Mouse (Mus musculus): ENCODE measurements around the gene Klrb1a. TPM values are rescaled to one million over a fixed set of nuclear protein-coding genes. Genes with fewer than 3 reads are reported as not detected.
"Not testable (repeated sequence)": the region's sequence is repeated elsewhere in the genome, so short reads cannot be mapped to it uniquely, and the experiment has no call there.

Klrb1a gene
- polyA plus RNA-seq, 1 experiment from 2014 or later = not detected

GRCm38 (mm10) chr6:128640673-128641072 lies 17.3 kb upstream of the Klrb1a start:
- no peak overlapping the region for H3K27ac ChIP-seq (replicated peaks)
- no peak for ATAC-seq (ENCODE audit: low FRiP score, low TSS enrichment)
- no peak overlapping the region for H3K9ac ChIP-seq (ENCODE audit: low read length)
- no peak overlapping the region for H3K4me3 ChIP-seq (ENCODE audit: low read depth, low read length)
- no peaks in the 10 kb centered on the region for H3K36me3 ChIP-seq (ENCODE audit: control insufficient read depth, insufficient read depth, low read length)
- H3K4me1 ChIP-seq (replicated peaks; ENCODE audit: control insufficient read depth, insufficient read depth) = no peaks in the 10 kb centered on the region
- no peaks in the 10 kb centered on the region for H3K9me3 ChIP-seq (ENCODE audit: control insufficient read depth, low read length)
- WGBS = 94% methylated on average over 1 of the region's 1 CpGs
- DNase-seq (ENCODE audit: low spot score) = no peak
- H3K4me2 ChIP-seq (replicated peaks; ENCODE audit: low read depth) = no peak overlapping the region
- H3K27me3 ChIP-seq (ENCODE audit: control insufficient read depth, insufficient read depth, low read length) = no peaks in the 10 kb centered on the region
- no peak for TF ChIP-seq EP300 (optimal IDR thresholded peaks at IDR 0.05)
- no peak for TF ChIP-seq CTCF (IDR thresholded peaks at IDR 0.05; ENCODE audit: low read depth)

DNA sequence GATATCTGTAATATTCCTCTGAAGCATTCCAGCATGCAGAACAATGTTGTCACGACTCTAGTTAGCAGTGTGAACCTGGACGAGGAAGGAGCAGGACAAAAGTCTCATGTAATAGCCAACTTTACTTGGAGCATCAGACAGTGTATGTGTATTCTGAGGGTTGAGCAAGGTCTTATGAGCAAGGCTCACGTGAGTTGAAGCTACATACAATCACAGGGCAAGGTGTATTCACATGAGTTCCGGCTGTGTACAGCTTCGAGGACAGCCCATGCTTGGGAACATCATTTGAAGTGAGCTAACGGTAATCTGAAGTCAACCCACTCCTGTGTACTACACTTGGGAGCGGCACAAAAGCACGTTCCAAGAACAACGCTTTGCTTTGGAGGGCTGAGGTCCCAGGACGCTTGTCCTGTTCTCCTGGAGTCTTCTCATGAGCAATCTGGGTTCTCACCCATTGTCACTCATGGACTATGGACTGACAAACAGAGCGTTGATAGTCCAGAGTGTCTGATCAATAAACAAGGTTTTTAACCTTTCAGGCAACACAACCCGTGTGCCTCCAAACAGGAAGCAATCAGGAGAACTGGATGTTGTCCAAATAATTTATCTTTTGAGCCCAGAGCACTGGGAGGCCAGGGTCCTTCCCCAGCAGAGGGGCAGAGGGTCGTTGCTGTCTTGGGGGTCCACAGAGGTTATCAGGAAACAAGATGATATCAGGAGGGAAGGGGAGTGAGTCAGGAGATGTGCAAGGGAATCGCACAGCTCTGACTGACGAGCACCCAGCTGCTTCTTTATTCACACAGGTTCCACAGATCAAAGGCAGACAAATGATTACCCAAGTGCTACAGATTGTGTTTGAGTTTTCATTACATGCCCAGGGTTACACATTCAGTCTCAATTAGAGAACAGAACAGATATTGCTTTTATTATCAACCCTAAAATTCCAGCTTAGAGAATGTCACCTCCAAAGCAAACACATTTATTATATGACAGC lies 7.9 kb upstream of the Klrb1a start:
- not testable (repeated sequence) for H3K4me2 ChIP-seq (replicated peaks; ENCODE audit: low read depth); H3K9ac ChIP-seq (ENCODE audit: low read length); H3K4me3 ChIP-seq (ENCODE audit: low read depth, low read length); H3K4me1 ChIP-seq (replicated peaks; ENCODE audit: control insufficient read depth, insufficient read depth); H3K36me3 ChIP-seq (ENCODE audit: control insufficient read depth, insufficient read depth, low read length); H3K27ac ChIP-seq (replicated peaks); DNase-seq (ENCODE audit: low spot score); H3K9me3 ChIP-seq (ENCODE audit: control insufficient read depth, low read length); H3K27me3 ChIP-seq (ENCODE audit: control insufficient read depth, insufficient read depth, low read length); ATAC-seq (ENCODE audit: low FRiP score, low TSS enrichment)
- 56% methylated on average over 15 of the region's 15 CpGs for WGBS

- not testable (repeated sequence) for H3K4me1 ChIP-seq (replicated peaks; ENCODE audit: control insufficient read depth, insufficient read depth); H3K27me3 ChIP-seq (ENCODE audit: control insufficient read depth, insufficient read depth, low read length); H3K9me3 ChIP-seq (ENCODE audit: control insufficient read depth, low read length); H3K9ac ChIP-seq (ENCODE audit: low read length); H3K36me3 ChIP-seq (ENCODE audit: control insufficient read depth, insufficient read depth, low read length); H3K27ac ChIP-seq (replicated peaks); H3K4me3 ChIP-seq (ENCODE audit: low read depth, low read length); H3K4me2 ChIP-seq (replicated peaks; ENCODE audit: low read depth)
- DNase-seq (ENCODE audit: low spot score) (peak; percentile 46), ATAC-seq (ENCODE audit: low FRiP score, low TSS enrichment) (peak; percentile 67)
- WGBS = 54% methylated on average over 12 of the region's 13 CpGs
- TF ChIP-seq CTCF (IDR thresholded peaks at IDR 0.05; ENCODE audit: low read depth) = peak; percentile 82
Measured at GRCm38 (mm10) chr6:128629771-128630739, 6.7 kb upstream of the Klrb1a start.

- ATAC-seq (ENCODE audit: low FRiP score, low TSS enrichment); H3K27me3 ChIP-seq (ENCODE audit: control insufficient read depth, insufficient read depth, low read length): not testable (repeated sequence)
- 91% methylated on average over 6 of the region's 6 CpGs for WGBS
Measured at GRCm38 (mm10) chr6:128625246-128625645, 1.9 kb upstream of the Klrb1a start.

GRCm38 (mm10) chr6:128624425-128624824 lies 1.1 kb upstream of the Klrb1a start:
- Histone ChIP-seq H3K27ac (replicated peaks) (no peak overlapping the region), H3K36me3 (ENCODE audit: control insufficient read depth, insufficient read depth, low read length) (no peaks in the 10 kb centered on the region), H3K27me3 (ENCODE audit: control insufficient read depth, insufficient read depth, low read length) (no peaks in the 10 kb centered on the region), H3K4me2 (replicated peaks; ENCODE audit: low read depth) (no peak overlapping the region), H3K4me3 (ENCODE audit: low read depth, low read length) (no peak overlapping the region), H3K4me1 (replicated peaks; ENCODE audit: control insufficient read depth, insufficient read depth) (no peaks in the 10 kb centered on the region), H3K9me3 (ENCODE audit: control insufficient read depth, low read length) (no peaks in the 10 kb centered on the region), H3K9ac (ENCODE audit: low read length) (no peak overlapping the region)
- DNase-seq (ENCODE audit: low spot score) = no peak
- ATAC-seq (ENCODE audit: low FRiP score, low TSS enrichment) = no peak
- TF ChIP-seq EP300 (optimal IDR thresholded peaks at IDR 0.05) (no peak), CTCF (IDR thresholded peaks at IDR 0.05; ENCODE audit: low read depth) (no peak)
- 76% methylated on average over 4 of the region's 4 CpGs for WGBS

More at GRCm38 (mm10) chr6:128625246-128625645, 1.9 kb upstream of the Klrb1a start:
- not testable (repeated sequence) for DNase-seq (ENCODE audit: low spot score); H3K36me3 ChIP-seq (ENCODE audit: control insufficient read depth, insufficient read depth, low read length); H3K9ac ChIP-seq (ENCODE audit: low read length); H3K27ac ChIP-seq (replicated peaks); H3K4me2 ChIP-seq (replicated peaks; ENCODE audit: low read depth); H3K4me3 ChIP-seq (ENCODE audit: low read depth, low read length); H3K9me3 ChIP-seq (ENCODE audit: control insufficient read depth, low read length); H3K4me1 ChIP-seq (replicated peaks; ENCODE audit: control insufficient read depth, insufficient read depth)

Measured in stomach, postnatal 0 days (tissue).